Mouse (Mus musculus): ENCODE data around the gene Sumo1. TPM values are rescaled to one million over a fixed set of nuclear protein-coding genes. Genes with fewer than 3 reads are reported as not detected.
"Not testable (repeated sequence)": the region's sequence is repeated elsewhere in the genome, so short reads cannot be mapped to it uniquely, and the experiment has no call there.

Sumo1 gene
- total RNA-seq, 2 experiments from 2014 or later, result 58.0 to 67.4 TPM

- no peak for ATAC-seq (replicated peaks; ENCODE audit: low FRiP score, poor library complexity, severe bottlenecking)
Observed at GRCm38 (mm10) chr1:59642488-59642887, 28.1 kb downstream of the Sumo1 start.

- ATAC-seq (replicated peaks; ENCODE audit: low FRiP score, poor library complexity, severe bottlenecking), result no peak
Observed at GRCm38 (mm10) chr1:59638371-59638770, 32.3 kb downstream of the Sumo1 start.

DNA sequence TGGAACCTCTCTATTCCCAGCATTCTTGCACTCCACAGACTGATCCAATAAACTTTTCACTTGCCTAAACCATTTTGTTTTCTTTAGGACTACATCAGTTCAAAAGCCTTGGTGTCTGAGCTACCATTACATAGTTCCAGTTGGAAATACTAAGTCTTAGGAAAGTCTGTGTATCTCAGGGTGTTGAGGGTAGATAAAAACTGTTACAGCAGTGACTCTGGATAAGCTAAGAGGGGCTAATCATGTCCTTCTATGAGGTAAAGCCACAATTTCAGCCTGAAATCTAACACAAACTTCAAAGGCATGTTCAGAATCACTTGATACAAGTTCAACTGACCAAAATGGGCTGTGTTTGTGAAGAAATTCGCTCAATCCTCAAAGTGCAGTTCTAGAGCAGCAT, 34.3 kb downstream of the Sumo1 start:
- ATAC-seq (replicated peaks; ENCODE audit: low FRiP score, poor library complexity, severe bottlenecking), result no peak

GRCm38 (mm10) chr1:59633056-59633455, 37.6 kb downstream of the Sumo1 start:
- ATAC-seq (replicated peaks; ENCODE audit: low FRiP score, poor library complexity, severe bottlenecking), result no peak

DNA sequence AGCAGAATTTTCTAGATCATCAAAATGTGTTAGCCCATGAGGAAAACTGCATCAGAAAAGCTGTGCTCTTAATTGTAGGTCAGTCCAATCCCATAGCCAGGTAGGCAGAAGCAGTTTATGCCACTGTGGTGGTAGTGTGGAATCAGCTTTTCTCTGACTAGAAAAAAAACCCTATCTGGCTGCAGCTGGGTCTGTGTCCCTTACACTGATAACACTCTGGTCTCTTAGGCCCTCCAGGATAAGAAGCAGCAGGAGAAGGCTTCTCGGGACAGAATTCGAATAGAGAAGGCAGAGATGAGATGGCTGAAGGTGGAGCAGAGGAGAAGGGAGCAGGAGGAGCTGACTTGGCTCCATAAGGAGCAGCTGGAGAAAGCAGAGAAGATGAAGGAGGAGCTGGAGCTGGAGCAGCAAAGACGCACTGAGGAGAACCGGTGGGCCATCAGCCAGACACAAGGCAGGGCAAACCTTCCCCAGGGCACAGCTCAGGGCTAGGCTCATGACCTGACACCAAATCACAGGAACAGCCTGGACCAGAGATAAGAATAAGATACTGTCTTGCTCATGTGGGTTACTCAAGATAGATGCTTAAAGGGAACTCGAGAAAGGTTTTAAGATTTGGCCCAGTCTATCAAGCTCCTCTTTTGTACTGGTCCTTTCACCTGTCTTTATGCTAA, 38.5 kb downstream of the Sumo1 start:
- ATAC-seq (replicated peaks; ENCODE audit: low FRiP score, poor library complexity, severe bottlenecking), result no peak

DNA sequence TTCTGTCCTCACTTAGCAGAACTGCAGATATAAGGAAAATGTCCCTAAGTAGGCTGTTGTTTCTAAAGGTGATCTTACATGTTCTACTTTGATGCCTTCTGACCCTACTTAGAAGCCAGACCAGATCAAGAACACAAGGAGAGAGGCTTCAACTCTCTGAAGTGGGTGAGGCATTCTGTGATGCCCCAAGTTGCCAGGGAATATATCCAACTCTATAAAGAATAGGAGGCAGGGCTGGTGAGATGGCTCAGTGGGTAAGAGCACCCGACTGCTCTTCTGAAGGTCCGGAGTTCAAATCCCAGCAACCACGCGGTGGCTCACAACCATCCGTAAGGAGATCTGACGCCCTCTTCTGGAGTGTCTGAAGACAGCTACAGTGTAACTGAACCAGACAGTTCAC, 40.3 kb downstream of the Sumo1 start:
- ATAC-seq (replicated peaks; ENCODE audit: low FRiP score, poor library complexity, severe bottlenecking), result not testable (repeated sequence)

GRCm38 (mm10) chr1:59629194-59629593, 41.4 kb downstream of the Sumo1 start:
- no peak for ATAC-seq (replicated peaks; ENCODE audit: low FRiP score, poor library complexity, severe bottlenecking)

DNA sequence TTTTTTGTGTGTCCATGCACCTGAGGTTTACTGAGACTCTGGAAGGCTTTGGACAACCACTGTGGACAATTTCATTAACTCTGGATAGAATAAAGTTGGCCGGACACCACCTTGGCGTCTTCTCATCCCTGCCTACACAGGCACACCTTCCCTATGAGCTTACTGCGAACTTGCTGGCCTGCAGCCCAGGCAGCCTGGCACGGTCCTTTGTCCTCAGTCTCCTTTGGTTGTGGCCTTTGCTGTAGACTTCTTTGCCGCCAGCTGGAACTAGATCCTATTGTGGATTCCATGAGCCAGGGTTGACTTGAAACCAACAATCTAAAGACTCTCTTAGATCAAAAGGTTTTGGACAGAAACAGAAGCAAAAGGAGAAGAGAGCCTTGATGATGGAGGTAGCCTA, 45.2 kb downstream of the Sumo1 start:
- ATAC-seq (replicated peaks; ENCODE audit: low FRiP score, poor library complexity, severe bottlenecking), result no peak

- peak; percentile 93 for ATAC-seq (replicated peaks; ENCODE audit: low FRiP score, poor library complexity, severe bottlenecking)
Observed at GRCm38 (mm10) chr1:59623325-59624017, 47.2 kb downstream of the Sumo1 start.

GRCm38 (mm10) chr1:59619201-59619600, 51.4 kb downstream of the Sumo1 start:
- no peak for ATAC-seq (replicated peaks; ENCODE audit: low FRiP score, poor library complexity, severe bottlenecking)

DNA sequence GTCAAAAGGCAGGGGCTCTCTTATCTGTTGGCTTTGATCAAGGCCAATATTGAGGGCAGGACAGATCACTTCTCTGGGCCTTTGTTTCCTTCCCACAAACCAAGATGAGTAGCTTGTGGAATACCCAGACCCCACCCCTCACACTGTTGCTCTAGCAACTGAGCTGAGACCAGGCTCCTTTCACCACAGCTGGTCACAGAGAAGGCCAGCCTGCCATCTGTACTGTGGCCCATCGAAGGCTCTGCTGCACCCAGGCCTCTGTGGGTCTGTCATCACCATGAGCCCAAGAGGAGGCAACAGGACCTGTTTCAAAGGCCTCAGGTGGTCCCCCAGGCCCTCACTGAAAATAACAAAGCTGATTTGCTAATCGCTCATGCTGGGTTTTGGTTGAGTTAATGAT, 55.6 kb downstream of the Sumo1 start:
- no peak for ATAC-seq (replicated peaks; ENCODE audit: low FRiP score, poor library complexity, severe bottlenecking)

GRCm38 (mm10) chr1:59613795-59614194, 56.8 kb downstream of the Sumo1 start:
- ATAC-seq (replicated peaks; ENCODE audit: low FRiP score, poor library complexity, severe bottlenecking), result no peak

DNA sequence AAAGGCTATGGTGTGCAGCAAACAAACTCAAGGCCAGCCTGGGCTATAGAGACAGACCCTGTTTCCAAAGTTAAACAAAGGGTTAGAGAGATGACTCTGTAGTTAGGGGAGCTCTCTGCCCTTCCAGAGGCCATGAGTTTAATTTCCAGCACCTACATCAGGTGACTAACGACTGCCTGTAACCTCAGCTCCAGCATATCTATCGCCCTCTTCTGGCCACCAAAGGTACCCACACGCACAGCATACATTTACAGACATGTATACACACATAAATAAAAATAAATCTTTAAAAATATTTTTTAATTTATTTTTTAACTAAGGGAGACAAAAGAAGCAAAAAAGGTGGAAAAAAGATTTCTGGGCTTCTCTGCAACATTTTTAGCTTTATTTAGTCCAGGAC, 59.7 kb downstream of the Sumo1 start:
- ATAC-seq (replicated peaks; ENCODE audit: low FRiP score, poor library complexity, severe bottlenecking), result no peak

GRCm38 (mm10) chr1:59609896-59610295, 60.7 kb downstream of the Sumo1 start:
- no peak for ATAC-seq (replicated peaks; ENCODE audit: low FRiP score, poor library complexity, severe bottlenecking)

DNA sequence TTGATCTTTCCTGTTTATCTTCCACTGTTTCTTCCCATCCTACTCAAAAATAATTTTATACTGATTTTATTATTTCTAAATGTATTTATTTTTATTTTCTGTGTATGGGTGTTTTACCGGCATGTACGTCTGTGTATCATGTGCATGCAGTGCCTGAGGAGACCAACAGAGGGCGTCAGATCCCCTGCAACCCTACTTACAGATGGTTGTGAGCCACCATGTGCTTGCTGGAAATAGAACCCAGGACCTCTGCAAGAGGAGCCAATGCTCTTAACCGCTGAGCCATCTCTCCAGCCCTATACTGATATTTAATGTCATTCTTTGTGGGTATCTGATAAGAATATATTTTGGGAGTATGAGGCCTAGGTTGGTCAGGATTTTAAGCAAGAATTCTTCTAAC, 61.2 kb downstream of the Sumo1 start:
- ATAC-seq (replicated peaks; ENCODE audit: low FRiP score, poor library complexity, severe bottlenecking), result no peak

DNA sequence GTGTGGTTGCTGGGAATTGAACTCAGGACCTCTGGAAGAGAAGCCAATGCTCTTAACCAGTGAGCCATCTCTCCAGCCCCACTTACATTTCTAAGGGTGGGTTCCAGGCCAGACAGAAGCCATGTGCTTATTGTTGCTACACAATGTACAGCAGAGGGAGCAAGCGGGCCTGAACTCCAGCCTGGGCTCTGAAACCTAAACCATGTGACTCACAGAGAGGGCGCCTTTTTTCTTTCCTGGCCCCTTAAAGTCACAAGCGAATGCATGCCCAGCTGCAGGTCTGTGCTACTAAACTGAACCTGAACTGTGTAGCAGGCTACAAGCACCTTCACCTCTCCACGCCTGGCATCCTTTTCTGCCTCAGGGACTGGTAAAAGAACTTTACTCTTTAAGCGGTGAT, 61.7 kb downstream of the Sumo1 start:
- ATAC-seq (replicated peaks; ENCODE audit: low FRiP score, poor library complexity, severe bottlenecking), result no peak

DNA sequence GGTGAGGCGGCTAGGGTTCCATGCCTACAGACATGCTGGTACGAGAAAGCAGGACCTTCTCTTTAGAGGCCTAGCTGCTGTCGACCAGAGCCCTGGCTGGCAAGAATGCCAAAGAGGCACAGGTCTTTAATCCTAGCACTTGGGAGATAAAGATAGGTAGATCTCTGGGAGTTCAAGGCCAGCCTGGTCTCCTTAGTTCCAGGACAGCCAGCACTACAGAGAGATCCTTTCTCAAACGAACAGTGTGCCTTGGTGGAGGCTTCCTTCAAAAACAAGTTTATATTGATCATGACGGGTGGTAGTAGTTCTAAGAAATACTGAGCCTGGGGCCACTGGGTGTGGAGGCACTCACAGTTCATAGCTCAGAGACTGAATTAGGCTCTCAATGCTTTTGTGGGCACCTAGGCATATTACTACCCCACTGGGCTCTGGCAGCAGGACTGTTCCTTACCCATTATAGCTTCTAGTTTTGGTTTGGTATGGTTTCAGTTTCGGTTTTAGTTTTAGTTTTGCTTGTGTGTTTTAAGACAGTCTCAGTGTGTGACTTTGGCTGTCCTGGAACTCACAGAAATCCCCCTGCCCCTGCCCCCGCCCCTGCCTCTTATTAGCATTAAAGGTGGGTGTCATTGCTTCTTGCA, 62.4 kb downstream of the Sumo1 start:
- no peak for ATAC-seq (replicated peaks; ENCODE audit: low FRiP score, poor library complexity, severe bottlenecking)

DNA sequence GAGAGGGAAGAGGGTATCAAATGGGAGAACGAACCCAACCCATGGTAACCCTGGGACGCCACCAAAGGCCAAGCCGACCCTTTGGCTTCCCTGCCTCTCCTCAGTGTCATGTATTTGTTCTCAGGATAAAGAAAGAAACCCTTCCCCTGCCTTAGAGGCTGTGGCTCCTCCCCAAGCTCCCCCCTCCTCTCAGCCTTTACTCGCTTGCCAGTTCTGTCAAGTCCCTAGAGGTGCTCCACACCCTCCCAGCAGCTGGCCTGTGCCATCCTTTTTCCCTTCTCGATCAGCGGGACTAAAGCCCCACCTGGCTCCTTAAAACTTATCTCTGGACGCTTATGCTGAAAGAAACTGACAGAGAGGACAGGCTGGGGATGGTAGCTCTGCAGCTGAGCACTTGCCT, 63.6 kb downstream of the Sumo1 start:
- ATAC-seq (replicated peaks; ENCODE audit: low FRiP score, poor library complexity, severe bottlenecking), result no peak

DNA sequence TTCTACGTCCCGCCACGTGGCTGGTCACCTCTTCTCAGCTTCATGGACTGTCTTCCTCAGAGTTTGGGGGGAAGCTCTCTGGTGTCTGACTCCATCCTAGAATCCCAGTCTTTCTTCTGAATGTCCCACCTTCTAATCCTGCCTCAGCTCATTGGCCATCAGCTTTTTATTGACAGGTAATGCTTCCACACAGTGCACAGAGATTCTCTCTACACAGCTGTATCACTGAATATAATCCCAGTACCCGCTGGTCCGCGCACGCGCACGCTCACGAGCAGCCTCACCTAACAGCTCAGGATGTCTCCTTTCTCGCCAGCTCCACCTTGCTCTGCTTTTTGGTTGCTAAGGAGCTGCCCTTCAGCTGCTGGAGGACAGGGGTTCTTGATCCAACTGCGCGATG, 64.2 kb downstream of the Sumo1 start:
- ATAC-seq (replicated peaks; ENCODE audit: low FRiP score, poor library complexity, severe bottlenecking), result no peak

GRCm38 (mm10) chr1:59603893-59604292, 66.7 kb downstream of the Sumo1 start:
- no peak for ATAC-seq (replicated peaks; ENCODE audit: low FRiP score, poor library complexity, severe bottlenecking)

- no peak for ATAC-seq (replicated peaks; ENCODE audit: low FRiP score, poor library complexity, severe bottlenecking)
Observed at GRCm38 (mm10) chr1:59603417-59603712, 67.3 kb downstream of the Sumo1 start.
